Mouse (Mus musculus): Measurements from ENCODE around the gene Prim2. TPM values are rescaled to one million over a fixed set of nuclear protein-coding genes. Genes with fewer than 3 reads are reported as not detected.

The Prim2 gene
- polyA plus RNA-seq, 1 experiment from 2014 or later = 16.1 TPM

DNA sequence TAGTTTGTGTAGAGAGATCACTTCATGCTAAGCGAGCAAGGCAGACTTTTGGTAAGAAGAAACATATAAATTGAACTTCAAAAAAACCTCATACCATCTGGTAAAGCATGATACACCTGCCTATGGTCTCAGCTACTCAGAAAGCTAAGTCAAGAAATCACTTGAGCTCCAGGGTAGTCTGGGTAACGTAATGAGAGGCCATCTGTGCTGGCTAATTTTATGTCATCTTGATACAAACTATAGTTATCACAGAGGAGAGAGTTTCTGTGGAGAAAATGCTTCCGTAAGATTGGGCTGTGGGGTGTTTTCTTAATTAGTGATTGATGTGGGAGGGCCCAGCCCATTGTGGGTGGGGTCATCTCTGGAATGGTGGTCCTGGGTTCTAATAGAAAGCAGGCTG is 24.3 kb upstream of the Prim2 start:
- 83% methylated on average over 3 of the region's 3 CpGs for WGBS
- Histone ChIP-seq H3K4me2 (ENCODE audit: low read length) (no peak overlapping the region), H3K27me3 (ENCODE audit: insufficient read depth, low read length) (no peaks in the 10 kb centered on the region), H3K9ac (ENCODE audit: low read depth, low read length) (no peak overlapping the region), H3K4me1 (replicated peaks; ENCODE audit: insufficient read depth, low read length) (no peaks in the 10 kb centered on the region), H3K36me3 (ENCODE audit: insufficient read depth, low read length) (no peaks in the 10 kb centered on the region), H3K27ac (no peak overlapping the region), H3K4me3 (replicated peaks; ENCODE audit: low read depth, low read length) (no peak overlapping the region), H3K9me3 (replicated peaks; ENCODE audit: low read length) (no peaks in the 10 kb centered on the region)
- DNase-seq (ENCODE audit: low spot score) (no peak), ATAC-seq (replicated peaks; ENCODE audit: low FRiP score, low read depth) (no peak)
- no peak for TF ChIP-seq CTCF (IDR thresholded peaks at IDR 0.05; ENCODE audit: low read depth)

DNA sequence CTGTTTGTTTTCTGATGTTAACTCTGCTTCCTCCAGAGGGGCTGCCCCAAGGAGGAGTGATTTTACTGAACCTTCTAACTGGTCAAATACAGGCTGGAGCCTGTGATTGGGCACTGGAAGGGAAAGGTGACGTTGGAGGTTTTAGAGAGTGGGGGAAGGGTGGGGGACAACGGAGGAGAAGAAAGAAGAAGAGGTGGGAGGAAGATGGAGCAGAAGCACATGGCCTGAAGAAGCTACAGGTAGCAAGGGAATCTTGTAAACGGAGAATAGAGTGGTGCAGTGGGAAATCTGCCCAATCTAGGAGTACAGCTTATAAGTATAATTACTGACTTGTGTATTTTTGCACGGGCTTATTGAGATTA is 20.5 kb upstream of the Prim2 start:
- no peak overlapping the region for H3K9ac ChIP-seq (ENCODE audit: low read depth, low read length)
- H3K9me3 ChIP-seq (replicated peaks; ENCODE audit: low read length) = no peaks in the 10 kb centered on the region
- no peak overlapping the region for H3K27ac ChIP-seq
- H3K4me1 ChIP-seq (replicated peaks; ENCODE audit: insufficient read depth, low read length) = no peaks in the 10 kb centered on the region
- no peaks in the 10 kb centered on the region for H3K27me3 ChIP-seq (ENCODE audit: insufficient read depth, low read length)
- ATAC-seq (replicated peaks; ENCODE audit: low FRiP score, low read depth) (no peak), DNase-seq (ENCODE audit: low spot score) (no peak)
- no peak overlapping the region for H3K4me3 ChIP-seq (replicated peaks; ENCODE audit: low read depth, low read length)
- 55% methylated on average over 4 of the region's 4 CpGs for WGBS
- H3K36me3 ChIP-seq (ENCODE audit: insufficient read depth, low read length) = no peaks in the 10 kb centered on the region
- H3K4me2 ChIP-seq (ENCODE audit: low read length) = no peak overlapping the region
- TF ChIP-seq CTCF (IDR thresholded peaks at IDR 0.05; ENCODE audit: low read depth) = no peak

DNA sequence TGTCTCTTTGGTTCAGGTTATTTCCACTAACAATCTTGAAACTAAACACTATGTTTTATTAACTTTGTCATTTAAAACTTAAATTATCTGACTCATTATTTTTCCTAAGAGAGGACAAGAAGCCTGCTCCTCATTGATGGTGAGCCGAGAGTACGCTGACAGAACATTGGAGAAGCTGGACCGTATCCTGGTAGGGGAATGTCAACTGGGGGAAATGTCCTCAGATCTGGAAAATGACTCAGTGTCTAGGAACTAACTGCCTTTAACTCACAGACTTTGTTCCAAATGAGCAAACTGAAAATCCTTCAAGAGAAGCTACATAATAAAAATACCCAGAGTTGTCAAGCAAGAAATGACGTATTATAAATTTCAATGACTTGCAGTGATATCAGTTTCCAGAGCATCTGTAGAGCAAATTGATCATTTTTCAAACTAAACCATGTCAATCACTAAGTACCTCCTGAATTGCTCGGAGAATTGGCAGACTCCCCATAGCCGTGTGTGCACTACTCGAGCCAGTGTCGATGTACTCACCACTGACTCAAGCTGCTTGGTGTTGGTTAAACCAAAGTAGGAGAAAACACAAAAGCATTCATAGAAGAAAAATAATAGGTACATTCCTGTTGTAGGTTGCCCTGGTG is 20.0 kb upstream of the Prim2 start:
- no peak overlapping the region for H3K4me2 ChIP-seq (ENCODE audit: low read length)
- no peak for DNase-seq (ENCODE audit: low spot score)
- no peaks in the 10 kb centered on the region for H3K27me3 ChIP-seq (ENCODE audit: insufficient read depth, low read length)
- H3K9me3 ChIP-seq (replicated peaks; ENCODE audit: low read length) = no peaks in the 10 kb centered on the region
- H3K27ac ChIP-seq = no peak overlapping the region
- H3K4me3 ChIP-seq (replicated peaks; ENCODE audit: low read depth, low read length) = no peak overlapping the region
- H3K4me1 ChIP-seq (replicated peaks; ENCODE audit: insufficient read depth, low read length) = no peaks in the 10 kb centered on the region
- H3K9ac ChIP-seq (ENCODE audit: low read depth, low read length) = no peak overlapping the region
- no peaks in the 10 kb centered on the region for H3K36me3 ChIP-seq (ENCODE audit: insufficient read depth, low read length)
- WGBS = 81% methylated on average over 8 of the region's 8 CpGs
- ATAC-seq (replicated peaks; ENCODE audit: low FRiP score, low read depth) = no peak
- no peak for TF ChIP-seq CTCF (IDR thresholded peaks at IDR 0.05; ENCODE audit: low read depth)

DNA sequence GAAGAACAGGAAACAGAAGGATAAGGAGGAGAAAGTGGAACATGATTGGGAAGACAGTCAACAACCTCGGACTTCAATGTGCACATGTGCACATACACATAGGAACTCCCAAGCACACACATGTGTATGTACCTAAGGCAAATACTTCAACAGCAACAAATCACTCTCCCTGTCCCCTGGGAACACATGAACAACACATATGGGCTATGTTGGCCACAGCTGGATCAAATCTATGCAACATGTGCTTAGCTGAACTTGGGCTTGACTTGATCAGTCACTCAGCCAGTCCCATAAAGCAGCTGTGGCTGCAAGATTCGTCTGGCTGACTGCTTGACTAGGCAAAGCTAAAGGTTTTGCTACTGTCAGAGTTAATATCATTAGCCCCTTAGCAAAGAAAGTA is 19.2 kb upstream of the Prim2 start:
- Histone ChIP-seq H3K4me3 (replicated peaks; ENCODE audit: low read depth, low read length) (no peak overlapping the region), H3K9ac (ENCODE audit: low read depth, low read length) (no peak overlapping the region), H3K27me3 (ENCODE audit: insufficient read depth, low read length) (no peaks in the 10 kb centered on the region), H3K27ac (no peak overlapping the region), H3K4me1 (replicated peaks; ENCODE audit: insufficient read depth, low read length) (no peaks in the 10 kb centered on the region), H3K9me3 (replicated peaks; ENCODE audit: low read length) (no peaks in the 10 kb centered on the region), H3K4me2 (ENCODE audit: low read length) (no peak overlapping the region), H3K36me3 (ENCODE audit: insufficient read depth, low read length) (no peaks in the 10 kb centered on the region)
- DNase-seq (ENCODE audit: low spot score) = no peak
- no peak for TF ChIP-seq CTCF (IDR thresholded peaks at IDR 0.05; ENCODE audit: low read depth)
- no peak for ATAC-seq (replicated peaks; ENCODE audit: low FRiP score, low read depth)
- WGBS = 55% methylated on average over 2 of the region's 2 CpGs

DNA sequence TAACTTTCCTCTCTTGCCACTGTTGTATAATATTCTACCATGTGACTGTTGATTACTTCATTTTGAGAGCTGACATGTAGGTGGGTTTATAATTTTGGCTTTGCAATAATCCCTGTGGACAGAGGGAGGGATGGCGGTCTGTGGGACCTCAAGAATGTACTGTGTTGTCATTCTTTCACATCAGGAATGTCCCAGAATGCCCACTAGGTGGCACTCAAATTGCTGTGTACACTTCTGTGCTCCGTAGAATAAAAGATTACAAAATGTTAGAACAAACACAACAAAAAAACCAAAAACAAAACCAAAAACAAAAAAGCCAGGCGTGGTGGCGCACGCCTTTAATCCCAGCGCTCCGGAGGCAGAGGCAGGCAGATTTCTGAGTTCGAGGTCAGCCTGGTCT is 14.9 kb upstream of the Prim2 start:
- H3K27ac ChIP-seq = no peak overlapping the region
- H3K9me3 ChIP-seq (replicated peaks; ENCODE audit: low read length) = no peaks in the 10 kb centered on the region
- H3K4me3 ChIP-seq (replicated peaks; ENCODE audit: low read depth, low read length) = no peak overlapping the region
- DNase-seq (ENCODE audit: low spot score) (peak; percentile 26), ATAC-seq (replicated peaks; ENCODE audit: low FRiP score, low read depth) (no peak)
- no peak overlapping the region for H3K4me2 ChIP-seq (ENCODE audit: low read length)
- H3K36me3 ChIP-seq (ENCODE audit: insufficient read depth, low read length) = no peaks in the 10 kb centered on the region
- no peak overlapping the region for H3K9ac ChIP-seq (ENCODE audit: low read depth, low read length)
- WGBS = 69% methylated on average over 8 of the region's 8 CpGs
- peak; percentile 69 for TF ChIP-seq CTCF (IDR thresholded peaks at IDR 0.05; ENCODE audit: low read depth)
- H3K27me3 ChIP-seq (ENCODE audit: insufficient read depth, low read length) = no peaks in the 10 kb centered on the region
- no peaks in the 10 kb centered on the region for H3K4me1 ChIP-seq (replicated peaks; ENCODE audit: insufficient read depth, low read length)

DNA sequence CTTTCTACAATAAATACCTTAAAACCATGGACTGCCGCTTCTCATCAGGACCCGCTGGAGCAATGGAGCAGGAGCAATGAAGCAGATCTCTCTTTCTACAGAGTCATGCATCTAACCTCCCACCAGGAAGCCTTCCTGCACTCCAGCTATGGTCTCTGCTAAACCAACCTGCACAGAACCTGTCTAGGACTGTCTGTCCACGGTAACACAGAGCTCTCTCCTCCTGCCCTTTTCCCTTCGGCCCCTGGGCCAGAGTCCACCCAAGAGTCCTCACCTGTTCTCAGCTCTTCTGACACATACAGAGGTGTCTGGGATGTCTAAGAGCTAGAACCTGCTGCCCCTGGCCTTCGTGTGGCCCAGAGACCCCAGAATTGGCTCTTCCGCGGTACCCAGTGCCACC is 11.3 kb upstream of the Prim2 start:
- 82% methylated on average over 7 of the region's 7 CpGs for WGBS
- TF ChIP-seq CTCF (IDR thresholded peaks at IDR 0.05; ENCODE audit: low read depth) = no peak
- H3K27me3 ChIP-seq (ENCODE audit: insufficient read depth, low read length) = no peaks in the 10 kb centered on the region
- no peak overlapping the region for H3K4me2 ChIP-seq (ENCODE audit: low read length)
- DNase-seq (ENCODE audit: low spot score) = no peak
- H3K9me3 ChIP-seq (replicated peaks; ENCODE audit: low read length) = no peaks in the 10 kb centered on the region
- no peak overlapping the region for H3K4me3 ChIP-seq (replicated peaks; ENCODE audit: low read depth, low read length)
- H3K36me3 ChIP-seq (ENCODE audit: insufficient read depth, low read length) = no peaks in the 10 kb centered on the region
- H3K4me1 ChIP-seq (replicated peaks; ENCODE audit: insufficient read depth, low read length) = no peaks in the 10 kb centered on the region
- no peak overlapping the region for H3K27ac ChIP-seq
- no peak overlapping the region for H3K9ac ChIP-seq (ENCODE audit: low read depth, low read length)
- ATAC-seq (replicated peaks; ENCODE audit: low FRiP score, low read depth) = peak; percentile 63; the same call in 1 of the 2 replicates

DNA sequence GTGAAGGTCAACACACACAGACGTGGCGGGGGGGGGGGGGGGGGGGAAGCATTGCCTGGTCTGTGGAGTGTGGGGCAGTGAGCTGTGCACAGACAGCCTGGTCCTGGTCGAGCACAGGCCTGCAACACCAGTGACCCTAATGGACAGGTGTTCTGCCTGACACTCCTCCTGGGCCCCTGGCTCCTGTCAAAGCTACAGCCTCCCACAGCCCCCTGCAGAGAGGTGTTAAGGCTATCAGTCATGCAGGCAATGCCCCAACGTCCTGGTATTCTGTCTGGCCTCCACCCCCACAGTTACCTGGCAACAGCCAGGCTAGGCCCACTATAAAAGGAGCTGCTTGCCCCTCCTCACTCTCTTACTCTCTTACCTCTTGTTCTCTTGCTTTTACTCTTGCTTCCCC is 10.8 kb upstream of the Prim2 start:
- H3K4me2 ChIP-seq (ENCODE audit: low read length) = no peak overlapping the region
- DNase-seq (ENCODE audit: low spot score) = no peak
- no peaks in the 10 kb centered on the region for H3K4me1 ChIP-seq (replicated peaks; ENCODE audit: insufficient read depth, low read length)
- peak; percentile 47; the same call in 1 of the 2 replicates for ATAC-seq (replicated peaks; ENCODE audit: low FRiP score, low read depth)
- WGBS = 42% methylated on average over 4 of the region's 4 CpGs
- H3K36me3 ChIP-seq (ENCODE audit: insufficient read depth, low read length) = no peaks in the 10 kb centered on the region
- H3K9me3 ChIP-seq (replicated peaks; ENCODE audit: low read length) = no peaks in the 10 kb centered on the region
- H3K27me3 ChIP-seq (ENCODE audit: insufficient read depth, low read length) = no peaks in the 10 kb centered on the region
- H3K27ac ChIP-seq = no peak overlapping the region
- no peak overlapping the region for H3K9ac ChIP-seq (ENCODE audit: low read depth, low read length)
- no peak for TF ChIP-seq CTCF (IDR thresholded peaks at IDR 0.05; ENCODE audit: low read depth)
- H3K4me3 ChIP-seq (replicated peaks; ENCODE audit: low read depth, low read length) = no peak overlapping the region

All from kidney, postnatal 0 days (tissue).